Mouse (Mus musculus) erythroblast, embryonic 14.5 days (primary cell): ENCODE data around the gene Cacnb3. TPM values are rescaled to one million over a fixed set of nuclear protein-coding genes. Genes with fewer than 3 reads are reported as not detected.

ENCODE experiments used
- H3K27me3 ChIP-seq: 2 replicates; pipeline ENCODE4 v1.6.1; 2012; ENCODE audit warnings: inconsistent platforms; ENCODE audit not compliant: control insufficient read depth
- H3K36me3 ChIP-seq: 2 replicates; pipeline ENCODE4 v1.6.1; 2012; ENCODE audit warnings: mild to moderate bottlenecking, inconsistent platforms; ENCODE audit not compliant: control insufficient read depth
- H3K4me1 ChIP-seq: 2 replicates; pipeline ENCODE4 v1.6.1; 2012; ENCODE audit warnings: inconsistent platforms; ENCODE audit not compliant: control insufficient read depth
- H3K4me3 ChIP-seq: replicated peaks from 2 replicates; pipeline ENCODE3; 2012; ENCODE audit warnings: moderate library complexity, mild to moderate bottlenecking, inconsistent platforms
- H3K9me3 ChIP-seq: 2 replicates; pipeline ENCODE4 v1.6.1; 2012; ENCODE audit warnings: low read length, inconsistent platforms, mixed read lengths; ENCODE audit not compliant: control insufficient read depth
- GATA1 ChIP-seq: IDR thresholded peaks from 2 replicates; pipeline ENCODE4 v1.6.1; 2012; ENCODE audit warnings: low read length, inconsistent platforms, mixed read lengths
- TAL1 ChIP-seq: IDR thresholded peaks from 3 replicates; pipeline ENCODE4 v1.6.1; 2012; ENCODE audit warnings: low read length, inconsistent platforms, mixed read lengths
- polyA plus RNA-seq: library from polyadenylated mRNA; stranded (reverse); fragments of >175 nt; gene quantifications from 2 replicates; pipeline ENCODE4 v1.2.3, GENCODE M21; 2012

The Cacnb3 gene
- polyA plus RNA-seq, 1 experiment: not detected

- TF ChIP-seq TAL1 (no peak), GATA1 (no peak)
- Histone ChIP-seq H3K27me3 (0 out of 2 replicates have a peak, but pooled peaks cover 1% of the 10 kb centered on the region), H3K4me3 (peak within 1 kb of the TSS; percentile 70), H3K4me1 (peaks cover 24% of the 10 kb centered on the region), H3K9me3 (no peaks in the 10 kb centered on the region), H3K36me3 (peaks cover 31% of the 10 kb centered on the region)
Observed at GRCm38 (mm10) chr15:98662567-98663545, 32.2 kb downstream of the Cacnb3 start, which contains the start of gene Ddx23. Gene Ddx23, minus strand, starts transcription at chr15:98662894.

GRCm38 (mm10) chr15:98664042-98664907 is 33.6 kb downstream of the Cacnb3 start:
- 0 out of 2 replicates have a peak, but pooled peaks cover 2% of the 10 kb centered on the region for H3K27me3 ChIP-seq
- H3K4me1 ChIP-seq: peaks cover 24% of the 10 kb centered on the region
- H3K4me3 ChIP-seq: no peak overlapping the region
- no peak for TF ChIP-seq GATA1
- TF ChIP-seq TAL1: no peak
- H3K9me3 ChIP-seq: no peaks in the 10 kb centered on the region
- peaks cover 17% of the 10 kb centered on the region for H3K36me3 ChIP-seq

- no peak for TF ChIP-seq GATA1
- no peak for TF ChIP-seq TAL1
- Histone ChIP-seq H3K4me3 (no peak overlapping the region), H3K27me3 (peaks cover 60% of the 10 kb centered on the region)
Observed at GRCm38 (mm10) chr15:98672592-98672991, 42.0 kb downstream of the Cacnb3 start.

GRCm38 (mm10) chr15:98673732-98674131 is 43.1 kb downstream of the Cacnb3 start:
- Histone ChIP-seq H3K36me3 (no peaks in the 10 kb centered on the region), H3K9me3 (peaks cover 5% of the 10 kb centered on the region; the same call in 1 of the 2 replicates), H3K4me3 (no peak overlapping the region), H3K27me3 (peaks cover 69% of the 10 kb centered on the region), H3K4me1 (peaks cover 10% of the 10 kb centered on the region)
- TF ChIP-seq GATA1: no peak
- no peak for TF ChIP-seq TAL1

More at GRCm38 (mm10) chr15:98672592-98672991, 42.0 kb downstream of the Cacnb3 start:
- Histone ChIP-seq H3K4me1 (peaks cover 10% of the 10 kb centered on the region), H3K36me3 (no peaks in the 10 kb centered on the region), H3K9me3 (peaks cover 5% of the 10 kb centered on the region; the same call in 1 of the 2 replicates)

GRCm38 (mm10) chr15:98674284-98674993 is 43.8 kb downstream of the Cacnb3 start:
- no peak overlapping the region for H3K4me3 ChIP-seq

GRCm38 (mm10) chr15:98674994-98675545 is 44.4 kb downstream of the Cacnb3 start:
- peaks cover 5% of the 10 kb centered on the region; the same call in 1 of the 2 replicates for H3K9me3 ChIP-seq
- H3K27me3 ChIP-seq: peaks cover 78% of the 10 kb centered on the region
- no peak overlapping the region for H3K4me3 ChIP-seq
- TF ChIP-seq GATA1: no peak
- TF ChIP-seq TAL1: no peak
- H3K36me3 ChIP-seq: no peaks in the 10 kb centered on the region
- H3K4me1 ChIP-seq: peaks cover 10% of the 10 kb centered on the region

More at GRCm38 (mm10) chr15:98674284-98674993, 43.8 kb downstream of the Cacnb3 start:
- Histone ChIP-seq H3K36me3 (no peaks in the 10 kb centered on the region), H3K27me3 (peaks cover 76% of the 10 kb centered on the region), H3K4me1 (peaks cover 10% of the 10 kb centered on the region), H3K9me3 (peaks cover 5% of the 10 kb centered on the region; the same call in 1 of the 2 replicates)
- TF ChIP-seq TAL1: no peak
- no peak for TF ChIP-seq GATA1

- Histone ChIP-seq H3K4me3 (no peak overlapping the region), H3K4me1 (peaks cover 10% of the 10 kb centered on the region), H3K27me3 (peaks cover 78% of the 10 kb centered on the region), H3K36me3 (no peaks in the 10 kb centered on the region), H3K9me3 (peaks cover 5% of the 10 kb centered on the region; the same call in 1 of the 2 replicates)
- TF ChIP-seq TAL1: no peak
- TF ChIP-seq GATA1: no peak
Observed at GRCm38 (mm10) chr15:98675634-98676250, 45.1 kb downstream of the Cacnb3 start.

GRCm38 (mm10) chr15:98676471-98676870 is 45.8 kb downstream of the Cacnb3 start:
- Histone ChIP-seq H3K27me3 (peaks cover 83% of the 10 kb centered on the region), H3K4me1 (peaks cover 10% of the 10 kb centered on the region)
- no peak for TF ChIP-seq GATA1
- TF ChIP-seq TAL1: no peak

More at GRCm38 (mm10) chr15:98676471-98676870, 45.8 kb downstream of the Cacnb3 start:
- Histone ChIP-seq H3K9me3 (peaks cover 5% of the 10 kb centered on the region; the same call in 1 of the 2 replicates), H3K36me3 (no peaks in the 10 kb centered on the region), H3K4me3 (no peak overlapping the region)
